Mouse (Mus musculus): Measurements from ENCODE around the gene Pak2.

GRCm38 (mm10) chr16:32107342-32108045 is 28.4 kb upstream of the Pak2 start:
- TF ChIP-seq CTCF (IDR thresholded peaks at IDR 0.05; ENCODE audit: low read depth): no peak
- no peak for TF ChIP-seq EP300 (IDR thresholded peaks at IDR 0.05; ENCODE audit: low read depth)
